Mouse (Mus musculus) MEL (cell line): Measurements from ENCODE around the gene Tigd4.

Source experiments
- CHD1 ChIP-seq: IDR thresholded peaks from 2 replicates; pipeline ENCODE4 v1.6.1; 2012; ENCODE audit warnings: low read depth, mild to moderate bottlenecking, inconsistent platforms, low read length, improper control_type of control experiment
- CHD2 ChIP-seq: IDR thresholded peaks from 2 replicates; pipeline ENCODE4 v1.6.1; 2011; ENCODE audit warnings: low read length, improper control_type of control experiment
- CTCF ChIP-seq, 3 experiments: IDR thresholded peaks in 2 of 3; conservative IDR thresholded peaks in 1 of 3; 2 replicates each; pipeline ENCODE4 v1.5.1; 2011 to 2012; ENCODE audit warnings: low read length in 3 of 3, low read depth in 2 of 3, mild to moderate bottlenecking in 2 of 3, improper control_type of control experiment in 1 of 3, inconsistent platforms in 1 of 3, mixed read lengths in 1 of 3, moderate library complexity in 1 of 3; ENCODE audit not compliant: control insufficient read depth in 1 of 3, insufficient read depth in 1 of 3, poor library complexity in 1 of 3, severe bottlenecking in 1 of 3
- EP300 ChIP-seq, 2 experiments: IDR thresholded peaks; 2 replicates each; pipeline ENCODE4 v1.6.1; 2011; ENCODE audit warnings: improper control_type of control experiment in 2 of 2, low read length in 2 of 2, low read depth in 1 of 2, mild to moderate bottlenecking in 1 of 2
- GATA1 ChIP-seq: IDR thresholded peaks from 2 replicates; pipeline ENCODE4 v1.6.1; 2011; ENCODE audit warnings: low read depth, low read length, improper control_type of control experiment
- KAT2A ChIP-seq: conservative IDR thresholded peaks from 2 replicates; pipeline ENCODE4 v1.6.1; 2012; ENCODE audit warnings: low read depth, low read length, improper control_type of control experiment, inconsistent platforms
- MAX ChIP-seq: IDR thresholded peaks from 2 replicates; pipeline ENCODE4 v1.6.1; 2011; ENCODE audit warnings: low read length, improper control_type of control experiment
- POLR2A ChIP-seq, 2 experiments: IDR thresholded peaks; 2 replicates each; pipeline ENCODE4 v1.6.1; 2011 to 2012; ENCODE audit warnings: low read length in 2 of 2, mild to moderate bottlenecking in 2 of 2, control low read depth in 1 of 2, improper control_type of control experiment in 1 of 2, low read depth in 1 of 2, moderate library complexity in 1 of 2; ENCODE audit not compliant: control insufficient read depth in 1 of 2, insufficient read depth in 1 of 2, poor library complexity in 1 of 2
- RAD21 ChIP-seq: IDR thresholded peaks from 2 replicates; pipeline ENCODE4 v1.6.1; 2011; ENCODE audit warnings: mild to moderate bottlenecking, low read depth, low read length, improper control_type of control experiment

- TF ChIP-seq CTCF (IDR thresholded peaks at IDR 0.05 in 2 of 3, conservative IDR thresholded peaks at IDR 0.05 in 1 of 3; ENCODE audit: control insufficient read depth in 1 of 3, insufficient read depth in 1 of 3, low read depth in 2 of 3, low read length in 3 of 3, poor library complexity in 1 of 3, severe bottlenecking in 1 of 3) = no peak
- TF ChIP-seq POLR2A (IDR thresholded peaks at IDR 0.05; ENCODE audit: control insufficient read depth in 1 of 2, insufficient read depth in 1 of 2, low read depth in 1 of 2, low read length in 2 of 2, poor library complexity in 1 of 2) = no peak
- no peak for TF ChIP-seq GATA1
- no peak for TF ChIP-seq CHD1
- no peak for TF ChIP-seq KAT2A
- no peak for TF ChIP-seq CHD2
- no peak for TF ChIP-seq RAD21
- no peak for TF ChIP-seq EP300 (IDR thresholded peaks at IDR 0.05; ENCODE audit: low read depth in 1 of 2, low read length in 2 of 2)
- no peak for TF ChIP-seq MAX
Observed at GRCm38 (mm10) chr3:84563415-84563814, 30.0 kb upstream of the Tigd4 start.
